Mouse (Mus musculus): ENCODE data around the gene Pole2.
A peak's percentile ranks its signal among the peaks of the same experiment; 100 is the strongest.
"Not testable (repeated sequence)": the region's sequence is repeated elsewhere in the genome, so short reads cannot be mapped to it uniquely, and the experiment has no call there.

Gene Pole2

GRCm38 (mm10) chr12:69179371-69179770, 48.6 kb downstream of the Pole2 start:
- no peak for DNase-seq (ENCODE audit: low spot score in 2 of 2)

- no peak for DNase-seq (ENCODE audit: low spot score in 2 of 2)
Observed at GRCm38 (mm10) chr12:69177526-69177925, 50.5 kb downstream of the Pole2 start.

- no peak for DNase-seq (ENCODE audit: low spot score in 2 of 2)
Observed at GRCm38 (mm10) chr12:69175975-69176374, 52.0 kb downstream of the Pole2 start.

- DNase-seq (ENCODE audit: low spot score in 2 of 2) = no peak
Observed at GRCm38 (mm10) chr12:69171307-69171706, 56.7 kb downstream of the Pole2 start.

- DNase-seq (ENCODE audit: low spot score in 2 of 2) = peak; percentile 80 to 83
Observed at GRCm38 (mm10) chr12:69168461-69169106, 59.4 kb downstream of the Pole2 start, which contains the start of gene Lrr1. Lrr1 (plus strand) TSS chr12:69168814.

GRCm38 (mm10) chr12:69167656-69168460, 60.1 kb downstream of the Pole2 start:
- DNase-seq (ENCODE audit: low spot score in 2 of 2) = no peak

GRCm38 (mm10) chr12:69166861-69167581, 61.0 kb downstream of the Pole2 start:
- DNase-seq (ENCODE audit: low spot score in 2 of 2) = not testable (repeated sequence)

GRCm38 (mm10) chr12:69164904-69165303, 63.1 kb downstream of the Pole2 start:
- DNase-seq (ENCODE audit: low spot score in 2 of 2) = no peak

GRCm38 (mm10) chr12:69163586-69163985, 64.4 kb downstream of the Pole2 start:
- not testable (repeated sequence) for DNase-seq (ENCODE audit: low spot score in 2 of 2)

GRCm38 (mm10) chr12:69160677-69161076, 67.3 kb downstream of the Pole2 start:
- not testable (repeated sequence) for DNase-seq (ENCODE audit: low spot score in 2 of 2)

- no peak for DNase-seq (ENCODE audit: low spot score in 2 of 2)
Observed at GRCm38 (mm10) chr12:69159578-69159940, 68.4 kb downstream of the Pole2 start.

- peak; percentile 94 to 95 for DNase-seq (ENCODE audit: low spot score in 2 of 2)
Observed at GRCm38 (mm10) chr12:69158765-69159577, 69.0 kb downstream of the Pole2 start, which contains the start of gene Rps29. Rps29 (minus strand) TSS chr12:69159186.

- DNase-seq (ENCODE audit: low spot score in 2 of 2) = no peak
Observed at GRCm38 (mm10) chr12:69158366-69158764, 69.6 kb downstream of the Pole2 start.

- no peak for DNase-seq (ENCODE audit: low spot score in 2 of 2)
Observed at GRCm38 (mm10) chr12:69157107-69157506, 70.9 kb downstream of the Pole2 start.

GRCm38 (mm10) chr12:69156436-69156835, 71.6 kb downstream of the Pole2 start:
- no peak for DNase-seq (ENCODE audit: low spot score in 2 of 2)

GRCm38 (mm10) chr12:69155923-69156322, 72.1 kb downstream of the Pole2 start:
- DNase-seq (ENCODE audit: low spot score in 2 of 2) = no peak

Measured in urinary bladder, postnatal 4 days (tissue).